Mouse (Mus musculus) limb, embryonic 12.5 days (tissue): ENCODE results near the gene Fgg. TPM values are rescaled to one million over a fixed set of nuclear protein-coding genes. Genes with fewer than 3 reads are reported as not detected.
A peak's percentile ranks its signal among the peaks of the same experiment; 100 is the strongest.

Experiments used
- ATAC-seq: fragments of 200-750 bp; cut with Nextera tagmentation; 2 replicates; pipeline ENCODE4 v1.8.0; 2017; ENCODE audit warnings: low read depth, moderate TSS enrichment; ENCODE audit not compliant: insufficient number of reproducible peaks, insufficient read depth, low FRiP score, low TSS enrichment
- H3K27ac ChIP-seq: fragments of 300-500 bp; sonication (generic); 2 replicates; pipeline ENCODE4 v1.5.1; 2016; ENCODE audit warnings: mild to moderate bottlenecking, moderate library complexity
- H3K27me3 ChIP-seq: fragments of 300-500 bp; sonication (generic); 2 replicates; pipeline ENCODE4 v1.6.1; 2016; ENCODE audit warnings: mild to moderate bottlenecking, moderate library complexity
- H3K36me3 ChIP-seq: fragments of 300-500 bp; sonication (generic); 2 replicates; pipeline ENCODE4 v1.6.1; 2016; ENCODE audit warnings: mild to moderate bottlenecking, moderate library complexity
- H3K4me1 ChIP-seq: fragments of 300-500 bp; sonication (generic); replicated peaks from 2 replicates; pipeline ENCODE4 v1.6.1; 2016
- H3K4me2 ChIP-seq: fragments of 300-500 bp; sonication (generic); 2 replicates; pipeline ENCODE4 v1.6.1; 2016; ENCODE audit warnings: mild to moderate bottlenecking, moderate library complexity
- H3K4me3 ChIP-seq: fragments of 300-500 bp; sonication (generic); replicated peaks from 2 replicates; pipeline ENCODE4 v1.5.1; 2016; ENCODE audit warnings: mild to moderate bottlenecking
- H3K9ac ChIP-seq: fragments of 300-500 bp; sonication (generic); replicated peaks from 2 replicates; pipeline ENCODE4 v1.6.1; 2016; ENCODE audit warnings: mild to moderate bottlenecking, moderate library complexity
- H3K9me3 ChIP-seq: fragments of 300-500 bp; sonication (generic); 2 replicates; pipeline ENCODE4 v1.6.1; 2016; ENCODE audit warnings: mild to moderate bottlenecking, moderate library complexity
- WGBS: fragments of 180-500 bp; shearing (Covaris S2); methylation state at CpG from one replicate; pipeline ENCODE4 v1.1.7; 2016; 5-methylcytosine and 5-hydroxymethylcytosine counted together
- polyA plus RNA-seq: library from polyadenylated mRNA; unstranded; fragments of >200 nt; fragmentation: Nextera tagmentation; extraction: Ambion mirVana; gene quantifications from 2 replicates; pipeline ENCODE4 v1.2.1, GENCODE M21; 2016

Gene Fgg
- 0.12 TPM in 1 of 2 replicates, not detected in the other for polyA plus RNA-seq

- Histone ChIP-seq H3K4me3 (no peak within 1 kb of the TSS), H3K36me3 (no peaks in the 10 kb centered on the region), H3K9me3 (no peaks in the 10 kb centered on the region), H3K4me1 (no peaks in the 10 kb centered on the region), H3K27ac (no peak within 1 kb of the TSS), H3K9ac (no peak within 1 kb of the TSS), H3K4me2 (no peak within 1 kb of the TSS), H3K27me3 (no peaks in the 10 kb centered on the region)
- ATAC-seq, result no peak
- WGBS, result 51% methylated on average over 7 of the region's 7 CpGs
These were observed at the start of gene Fgg for GRCm38 (mm10) chr3:83007557-83007956. Gene Fgg (plus strand): TSS chr3:83007724.

- ATAC-seq, result no peak
- Histone ChIP-seq H3K27me3 (no peaks in the 10 kb centered on the region), H3K36me3 (no peaks in the 10 kb centered on the region), H3K27ac (no peak overlapping the region), H3K9ac (no peak overlapping the region), H3K9me3 (no peaks in the 10 kb centered on the region), H3K4me2 (no peak overlapping the region), H3K4me1 (no peaks in the 10 kb centered on the region), H3K4me3 (no peak overlapping the region)
- 88% methylated on average over 3 of the region's 3 CpGs for WGBS
These were observed 36.5 kb upstream of the Fgg start for GRCm38 (mm10) chr3:82971046-82971445.

GRCm38 (mm10) chr3:82980818-82981217, 26.7 kb upstream of the Fgg start:
- no peak overlapping the region for H3K27ac ChIP-seq
- H3K9me3 ChIP-seq, result no peaks in the 10 kb centered on the region
- H3K4me3 ChIP-seq, result no peak overlapping the region
- H3K36me3 ChIP-seq, result no peaks in the 10 kb centered on the region
- no peak overlapping the region for H3K9ac ChIP-seq
- WGBS, result 84% methylated on average over 6 of the region's 6 CpGs
- H3K27me3 ChIP-seq, result no peaks in the 10 kb centered on the region
- no peaks in the 10 kb centered on the region for H3K4me1 ChIP-seq
- ATAC-seq, result no peak
- H3K4me2 ChIP-seq, result no peak overlapping the region

- Histone ChIP-seq H3K9ac (no peak overlapping the region), H3K27ac (no peak overlapping the region), H3K4me1 (no peaks in the 10 kb centered on the region), H3K4me3 (no peak overlapping the region), H3K9me3 (no peaks in the 10 kb centered on the region), H3K36me3 (no peaks in the 10 kb centered on the region), H3K4me2 (no peak overlapping the region), H3K27me3 (no peaks in the 10 kb centered on the region)
- no peak for ATAC-seq
- 92% methylated on average over 8 of the region's 8 CpGs for WGBS
These were observed 25.7 kb upstream of the Fgg start for GRCm38 (mm10) chr3:82981861-82982260.

GRCm38 (mm10) chr3:82984840-82985239, 22.7 kb upstream of the Fgg start:
- Histone ChIP-seq H3K27ac (no peak overlapping the region), H3K9me3 (no peaks in the 10 kb centered on the region), H3K36me3 (no peaks in the 10 kb centered on the region), H3K4me2 (no peak overlapping the region), H3K4me3 (no peak overlapping the region), H3K4me1 (no peaks in the 10 kb centered on the region), H3K27me3 (no peaks in the 10 kb centered on the region), H3K9ac (no peak overlapping the region)
- ATAC-seq, result no peak
- whole genome bisulfite sequencing, result 86% methylated on average over 2 of the region's 2 CpGs

GRCm38 (mm10) chr3:82991963-82992362, 15.6 kb upstream of the Fgg start:
- Histone ChIP-seq H3K27me3 (peaks cover 9% of the 10 kb centered on the region; the same call in 1 of the 2 replicates), H3K27ac (no peak overlapping the region), H3K9me3 (no peaks in the 10 kb centered on the region), H3K9ac (no peak overlapping the region), H3K36me3 (no peaks in the 10 kb centered on the region), H3K4me3 (no peak overlapping the region), H3K4me1 (peaks cover 17% of the 10 kb centered on the region), H3K4me2 (no peak overlapping the region)
- ATAC-seq, result no peak
- WGBS, result 76% methylated on average over 12 of the region's 12 CpGs

GRCm38 (mm10) chr3:82992956-82993355, 14.6 kb upstream of the Fgg start:
- WGBS, result 89% methylated on average over 6 of the region's 6 CpGs
- Histone ChIP-seq H3K4me3 (no peak overlapping the region), H3K36me3 (no peaks in the 10 kb centered on the region), H3K9ac (no peak overlapping the region), H3K9me3 (no peaks in the 10 kb centered on the region), H3K4me1 (peaks cover 20% of the 10 kb centered on the region), H3K27me3 (peaks cover 9% of the 10 kb centered on the region; the same call in 1 of the 2 replicates), H3K4me2 (no peak overlapping the region), H3K27ac (no peak overlapping the region)
- no peak for ATAC-seq

GRCm38 (mm10) chr3:82995368-82995767, 12.2 kb upstream of the Fgg start:
- ATAC-seq, result peak; percentile 58

GRCm38 (mm10) chr3:82996656-82997055, 10.9 kb upstream of the Fgg start:
- peaks cover 9% of the 10 kb centered on the region; the same call in 1 of the 2 replicates for H3K27me3 ChIP-seq
- H3K36me3 ChIP-seq, result no peaks in the 10 kb centered on the region
- H3K9me3 ChIP-seq, result no peaks in the 10 kb centered on the region
- no peak overlapping the region for H3K4me3 ChIP-seq
- H3K9ac ChIP-seq, result no peak overlapping the region
- no peak overlapping the region for H3K27ac ChIP-seq
- H3K4me1 ChIP-seq, result peaks cover 23% of the 10 kb centered on the region
- H3K4me2 ChIP-seq, result no peak overlapping the region
- WGBS, result 57% methylated on average over 3 of the region's 3 CpGs
- no peak for ATAC-seq

More at GRCm38 (mm10) chr3:82995368-82995767, 12.2 kb upstream of the Fgg start:
- Histone ChIP-seq H3K9ac (no peak overlapping the region), H3K4me1 (peaks cover 23% of the 10 kb centered on the region), H3K4me2 (peak overlapping the region; percentile 62), H3K4me3 (peak overlapping the region; percentile 29), H3K27ac (no peak overlapping the region), H3K27me3 (peaks cover 9% of the 10 kb centered on the region; the same call in 1 of the 2 replicates), H3K36me3 (no peaks in the 10 kb centered on the region), H3K9me3 (no peaks in the 10 kb centered on the region)
- WGBS, result 2% methylated on average over 24 of the region's 24 CpGs

- no peak overlapping the region for H3K4me2 ChIP-seq
These were observed 8.6 kb upstream of the Fgg start for GRCm38 (mm10) chr3:82998772-82999463.

GRCm38 (mm10) chr3:82999995-83000394, 7.5 kb upstream of the Fgg start:
- H3K27ac ChIP-seq, result no peak overlapping the region
- no peak for ATAC-seq
- no peak overlapping the region for H3K4me2 ChIP-seq
- H3K27me3 ChIP-seq, result peaks cover 7% of the 10 kb centered on the region; the same call in 1 of the 2 replicates
- H3K36me3 ChIP-seq, result no peaks in the 10 kb centered on the region
- WGBS, result 64% methylated on average over 9 of the region's 9 CpGs
- H3K9me3 ChIP-seq, result no peaks in the 10 kb centered on the region
- no peak overlapping the region for H3K4me3 ChIP-seq
- no peak overlapping the region for H3K9ac ChIP-seq
- H3K4me1 ChIP-seq, result peaks cover 23% of the 10 kb centered on the region

More at GRCm38 (mm10) chr3:82998772-82999463, 8.6 kb upstream of the Fgg start:
- peaks cover 23% of the 10 kb centered on the region for H3K4me1 ChIP-seq
- no peak overlapping the region for H3K4me3 ChIP-seq
- H3K9me3 ChIP-seq, result no peaks in the 10 kb centered on the region
- H3K27ac ChIP-seq, result no peak overlapping the region
- 32% methylated on average over 8 of the region's 8 CpGs for WGBS
- no peaks in the 10 kb centered on the region for H3K36me3 ChIP-seq
- peak; percentile 72 for ATAC-seq
- H3K27me3 ChIP-seq, result peaks cover 9% of the 10 kb centered on the region; the same call in 1 of the 2 replicates
- H3K9ac ChIP-seq, result no peak overlapping the region

- H3K4me2 ChIP-seq, result no peak overlapping the region
- no peak overlapping the region for H3K27ac ChIP-seq
- ATAC-seq, result no peak
- H3K27me3 ChIP-seq, result no peaks in the 10 kb centered on the region
- 0 out of 2 replicates have a peak, but pooled peaks cover 3% of the 10 kb centered on the region for H3K4me1 ChIP-seq
- no peaks in the 10 kb centered on the region for H3K36me3 ChIP-seq
- no peaks in the 10 kb centered on the region for H3K9me3 ChIP-seq
- no peak overlapping the region for H3K9ac ChIP-seq
- no peak overlapping the region for H3K4me3 ChIP-seq
- 0% methylated on average over 2 of the region's 2 CpGs for WGBS
These were observed 5.3 kb upstream of the Fgg start for GRCm38 (mm10) chr3:83002191-83002590.
